Mouse (Mus musculus): ENCODE measurements around the gene Rdh5. TPM values are rescaled to one million over a fixed set of nuclear protein-coding genes. Genes with fewer than 3 reads are reported as not detected.

The Rdh5 gene
- polyA plus RNA-seq, 1 experiment from 2014 or later: 17.1 TPM

- Histone ChIP-seq H3K36me3 (ENCODE audit: control insufficient read depth, insufficient read depth, low read length) (peaks cover 20% of the 10 kb centered on the region; the same call in 1 of the 2 replicates), H3K27me3 (ENCODE audit: control insufficient read depth, insufficient read depth, low read length) (no peaks in the 10 kb centered on the region), H3K27ac (ENCODE audit: low read length) (peak overlapping the region; percentile 90), H3K9ac (replicated peaks; ENCODE audit: low read depth, low read length) (peak overlapping the region; percentile 96), H3K4me2 (replicated peaks; ENCODE audit: low read depth, low read length) (peak overlapping the region; percentile 68), H3K4me1 (ENCODE audit: control insufficient read depth, insufficient read depth, low read length) (peaks cover 8% of the 10 kb centered on the region), H3K4me3 (ENCODE audit: low read depth, low read length) (peak overlapping the region; percentile 90), H3K9me3 (ENCODE audit: control insufficient read depth, low read depth, low read length) (no peaks in the 10 kb centered on the region)
- peak; percentile 88 for ATAC-seq (ENCODE audit: insufficient number of reproducible peaks, insufficient read depth, low FRiP score, low read depth)
- 0% methylated on average over 36 of the region's 41 CpGs for WGBS
Observed at GRCm38 (mm10) chr10:128909567-128910028, 13.1 kb downstream of the Rdh5 start.

- Histone ChIP-seq H3K4me3 (ENCODE audit: low read depth, low read length) (peak overlapping the region; percentile 90), H3K9ac (replicated peaks; ENCODE audit: low read depth, low read length) (peak overlapping the region; percentile 96)
Observed at GRCm38 (mm10) chr10:128908778-128909448, 13.8 kb downstream of the Rdh5 start.

GRCm38 (mm10) chr10:128904812-128905211 is 17.9 kb downstream of the Rdh5 start:
- H3K27me3 ChIP-seq (ENCODE audit: control insufficient read depth, insufficient read depth, low read length): no peaks in the 10 kb centered on the region
- no peaks in the 10 kb centered on the region for H3K9me3 ChIP-seq (ENCODE audit: control insufficient read depth, low read depth, low read length)
- H3K4me1 ChIP-seq (ENCODE audit: control insufficient read depth, insufficient read depth, low read length): no peaks in the 10 kb centered on the region
- 69% methylated on average over 5 of the region's 5 CpGs for WGBS
- H3K4me2 ChIP-seq (replicated peaks; ENCODE audit: low read depth, low read length): no peak overlapping the region
- no peak for ATAC-seq (ENCODE audit: insufficient number of reproducible peaks, insufficient read depth, low FRiP score, low read depth)
- H3K9ac ChIP-seq (replicated peaks; ENCODE audit: low read depth, low read length): no peak overlapping the region
- H3K4me3 ChIP-seq (ENCODE audit: low read depth, low read length): no peak overlapping the region
- H3K36me3 ChIP-seq (ENCODE audit: control insufficient read depth, insufficient read depth, low read length): no peaks in the 10 kb centered on the region
- H3K27ac ChIP-seq (ENCODE audit: low read length): no peak overlapping the region

More at GRCm38 (mm10) chr10:128908778-128909448, 13.8 kb downstream of the Rdh5 start:
- ATAC-seq (ENCODE audit: insufficient number of reproducible peaks, insufficient read depth, low FRiP score, low read depth): no peak
- peaks cover 8% of the 10 kb centered on the region for H3K4me1 ChIP-seq (ENCODE audit: control insufficient read depth, insufficient read depth, low read length)
- H3K27ac ChIP-seq (ENCODE audit: low read length): peak overlapping the region; percentile 90
- H3K27me3 ChIP-seq (ENCODE audit: control insufficient read depth, insufficient read depth, low read length): no peaks in the 10 kb centered on the region
- 46% methylated on average over 13 of the region's 13 CpGs for WGBS
- no peaks in the 10 kb centered on the region for H3K9me3 ChIP-seq (ENCODE audit: control insufficient read depth, low read depth, low read length)
- peak overlapping the region; percentile 68 for H3K4me2 ChIP-seq (replicated peaks; ENCODE audit: low read depth, low read length)
- H3K36me3 ChIP-seq (ENCODE audit: control insufficient read depth, insufficient read depth, low read length): peaks cover 15% of the 10 kb centered on the region; the same call in 1 of the 2 replicates

GRCm38 (mm10) chr10:128902409-128902988 is 20.2 kb downstream of the Rdh5 start:
- Histone ChIP-seq H3K4me1 (ENCODE audit: control insufficient read depth, insufficient read depth, low read length) (no peaks in the 10 kb centered on the region), H3K4me2 (replicated peaks; ENCODE audit: low read depth, low read length) (no peak overlapping the region), H3K27ac (ENCODE audit: low read length) (no peak overlapping the region), H3K36me3 (ENCODE audit: control insufficient read depth, insufficient read depth, low read length) (no peaks in the 10 kb centered on the region), H3K9ac (replicated peaks; ENCODE audit: low read depth, low read length) (no peak overlapping the region), H3K27me3 (ENCODE audit: control insufficient read depth, insufficient read depth, low read length) (no peaks in the 10 kb centered on the region), H3K4me3 (ENCODE audit: low read depth, low read length) (no peak overlapping the region), H3K9me3 (ENCODE audit: control insufficient read depth, low read depth, low read length) (no peaks in the 10 kb centered on the region)
- no peak for ATAC-seq (ENCODE audit: insufficient number of reproducible peaks, insufficient read depth, low FRiP score, low read depth)
- 81% methylated on average over 3 of the region's 3 CpGs for WGBS

- H3K9me3 ChIP-seq (ENCODE audit: control insufficient read depth, low read depth, low read length): no peaks in the 10 kb centered on the region
- H3K4me3 ChIP-seq (ENCODE audit: low read depth, low read length): no peak overlapping the region
- no peaks in the 10 kb centered on the region for H3K36me3 ChIP-seq (ENCODE audit: control insufficient read depth, insufficient read depth, low read length)
- H3K4me2 ChIP-seq (replicated peaks; ENCODE audit: low read depth, low read length): no peak overlapping the region
- H3K9ac ChIP-seq (replicated peaks; ENCODE audit: low read depth, low read length): no peak overlapping the region
- 75% methylated on average over 1 of the region's 1 CpGs for WGBS
- H3K4me1 ChIP-seq (ENCODE audit: control insufficient read depth, insufficient read depth, low read length): no peaks in the 10 kb centered on the region
- no peak for ATAC-seq (ENCODE audit: insufficient number of reproducible peaks, insufficient read depth, low FRiP score, low read depth)
- no peak overlapping the region for H3K27ac ChIP-seq (ENCODE audit: low read length)
- no peaks in the 10 kb centered on the region for H3K27me3 ChIP-seq (ENCODE audit: control insufficient read depth, insufficient read depth, low read length)
Observed at GRCm38 (mm10) chr10:128901409-128901808, 21.3 kb downstream of the Rdh5 start.

GRCm38 (mm10) chr10:128900698-128901097 is 22.0 kb downstream of the Rdh5 start, which contains the start of gene Cd63:
TSS of gene Cd63 (plus strand) at chr10:128900989.
- H3K9ac ChIP-seq (replicated peaks; ENCODE audit: low read depth, low read length): no peak within 1 kb of the TSS

GRCm38 (mm10) chr10:128899759-128900490 is 22.8 kb downstream of the Rdh5 start:
- H3K9me3 ChIP-seq (ENCODE audit: control insufficient read depth, low read depth, low read length): no peaks in the 10 kb centered on the region
- H3K9ac ChIP-seq (replicated peaks; ENCODE audit: low read depth, low read length): no peak overlapping the region
- peaks cover 3% of the 10 kb centered on the region; the same call in 1 of the 2 replicates for H3K4me1 ChIP-seq (ENCODE audit: control insufficient read depth, insufficient read depth, low read length)
- no peaks in the 10 kb centered on the region for H3K36me3 ChIP-seq (ENCODE audit: control insufficient read depth, insufficient read depth, low read length)
- 76% methylated on average over 6 of the region's 6 CpGs for WGBS
- ATAC-seq (ENCODE audit: insufficient number of reproducible peaks, insufficient read depth, low FRiP score, low read depth): no peak
- no peaks in the 10 kb centered on the region for H3K27me3 ChIP-seq (ENCODE audit: control insufficient read depth, insufficient read depth, low read length)
- H3K4me2 ChIP-seq (replicated peaks; ENCODE audit: low read depth, low read length): no peak overlapping the region
- H3K4me3 ChIP-seq (ENCODE audit: low read depth, low read length): no peak overlapping the region
- no peak overlapping the region for H3K27ac ChIP-seq (ENCODE audit: low read length)

More at GRCm38 (mm10) chr10:128900698-128901097, 22.0 kb downstream of the Rdh5 start, which contains the start of gene Cd63:
- Histone ChIP-seq H3K36me3 (ENCODE audit: control insufficient read depth, insufficient read depth, low read length) (no peaks in the 10 kb centered on the region), H3K4me3 (ENCODE audit: low read depth, low read length) (no peak within 1 kb of the TSS), H3K9me3 (ENCODE audit: control insufficient read depth, low read depth, low read length) (no peaks in the 10 kb centered on the region), H3K4me2 (replicated peaks; ENCODE audit: low read depth, low read length) (no peak within 1 kb of the TSS), H3K4me1 (ENCODE audit: control insufficient read depth, insufficient read depth, low read length) (peaks cover 3% of the 10 kb centered on the region; the same call in 1 of the 2 replicates), H3K27me3 (ENCODE audit: control insufficient read depth, insufficient read depth, low read length) (no peaks in the 10 kb centered on the region), H3K27ac (ENCODE audit: low read length) (no peak within 1 kb of the TSS)
- WGBS: 76% methylated on average over 3 of the region's 3 CpGs
- no peak for ATAC-seq (ENCODE audit: insufficient number of reproducible peaks, insufficient read depth, low FRiP score, low read depth)

- Histone ChIP-seq H3K9ac (replicated peaks; ENCODE audit: low read depth, low read length) (no peak overlapping the region), H3K36me3 (ENCODE audit: control insufficient read depth, insufficient read depth, low read length) (no peaks in the 10 kb centered on the region), H3K4me1 (ENCODE audit: control insufficient read depth, insufficient read depth, low read length) (peaks cover 3% of the 10 kb centered on the region; the same call in 1 of the 2 replicates), H3K4me3 (ENCODE audit: low read depth, low read length) (no peak overlapping the region), H3K4me2 (replicated peaks; ENCODE audit: low read depth, low read length) (no peak overlapping the region), H3K27ac (ENCODE audit: low read length) (no peak overlapping the region), H3K9me3 (ENCODE audit: control insufficient read depth, low read depth, low read length) (no peaks in the 10 kb centered on the region), H3K27me3 (ENCODE audit: control insufficient read depth, insufficient read depth, low read length) (no peaks in the 10 kb centered on the region)
- WGBS: 0% methylated on average over 1 of the region's 1 CpGs
- ATAC-seq (ENCODE audit: insufficient number of reproducible peaks, insufficient read depth, low FRiP score, low read depth): no peak
Observed at GRCm38 (mm10) chr10:128897501-128897900, 25.2 kb downstream of the Rdh5 start.
